Mouse (Mus musculus) adrenal gland, adult (tissue): ENCODE measurements around the gene Irx2.

ENCODE experiments used
- DNase-seq, 2 experiments: peaks; one replicate each; pipeline ENCODE4 v3.0.0; 2022 to 2023; ENCODE audit warnings: low spot score in 1 of 2; ENCODE audit not compliant: inconsistent age in 2 of 2

The Irx2 gene

GRCm38 (mm10) chr13:72628462-72628916 lies at the start of gene Irx2:
Gene Irx2 (plus strand): TSS chr13:72628820.
- peak; percentile 77 to 87 for DNase-seq

GRCm38 (mm10) chr13:72581276-72581675 lies 47.3 kb upstream of the Irx2 start:
- DNase-seq, result no peak

- no peak for DNase-seq
These were observed 36.1 kb upstream of the Irx2 start for GRCm38 (mm10) chr13:72592526-72592925.

GRCm38 (mm10) chr13:72593310-72593709 lies 35.3 kb upstream of the Irx2 start:
- no peak for DNase-seq

- DNase-seq, result no peak
These were observed 34.9 kb upstream of the Irx2 start for GRCm38 (mm10) chr13:72593710-72594111.

- peak in 1 of 2 experiments; percentile 22 for DNase-seq
These were observed 29.4 kb upstream of the Irx2 start for GRCm38 (mm10) chr13:72599254-72599653.

- no peak for DNase-seq
These were observed 19.9 kb upstream of the Irx2 start for GRCm38 (mm10) chr13:72608706-72609105.

GRCm38 (mm10) chr13:72610277-72610676 lies 18.3 kb upstream of the Irx2 start:
- DNase-seq, result no peak

- peak in 1 of 2 experiments; percentile 52 for DNase-seq
These were observed 4.4 kb upstream of the Irx2 start for GRCm38 (mm10) chr13:72623926-72624846.

- DNase-seq, result no peak
These were observed 3.8 kb upstream of the Irx2 start for GRCm38 (mm10) chr13:72624847-72625170.

GRCm38 (mm10) chr13:72625236-72625950 lies 3.2 kb upstream of the Irx2 start:
- DNase-seq, result peak in 1 of 2 experiments; percentile 65

GRCm38 (mm10) chr13:72627391-72628321 lies 964 bp upstream of the Irx2 start:
- DNase-seq, result no peak

- peak in 1 of 2 experiments; percentile 52 for DNase-seq
These were observed 463 bp downstream of the Irx2 start for GRCm38 (mm10) chr13:72628935-72629631.

GRCm38 (mm10) chr13:72629806-72630205 lies 1.2 kb downstream of the Irx2 start:
- no peak for DNase-seq

GRCm38 (mm10) chr13:72630501-72631372 lies 2.1 kb downstream of the Irx2 start:
- DNase-seq, result no peak

GRCm38 (mm10) chr13:72631373-72632021 lies 2.9 kb downstream of the Irx2 start:
- no peak for DNase-seq

GRCm38 (mm10) chr13:72632361-72632760 lies 3.7 kb downstream of the Irx2 start:
- no peak for DNase-seq

GRCm38 (mm10) chr13:72633097-72633496 lies 4.5 kb downstream of the Irx2 start:
- no peak for DNase-seq
